Mouse (Mus musculus): ENCODE results near the gene Zbtb20. TPM values are rescaled to one million over a fixed set of nuclear protein-coding genes. Genes with fewer than 3 reads are reported as not detected.

Zbtb20 gene
- polyA plus RNA-seq, 1 experiment from 2014 or later = 47.6 TPM

- Histone ChIP-seq H3K36me3 (no peaks in the 10 kb centered on the region), H3K27me3 (no peaks in the 10 kb centered on the region), H3K27ac (no peak overlapping the region), H3K9ac (no peak overlapping the region), H3K4me1 (replicated peaks) (peaks cover 5% of the 10 kb centered on the region; the same call in 1 of the 2 replicates), H3K4me3 (no peak overlapping the region), H3K9me3 (replicated peaks) (no peaks in the 10 kb centered on the region), H3K4me2 (no peak overlapping the region)
- 64% methylated on average over 6 of the region's 6 CpGs for whole genome bisulfite sequencing
- ATAC-seq (replicated peaks; ENCODE audit: insufficient number of reproducible peaks, insufficient read depth, low FRiP score, low read depth) = no peak
Measured at GRCm38 (mm10) chr16:43130583-43130982, 254.9 kb downstream of the Zbtb20 start.

GRCm38 (mm10) chr16:43131077-43131476 is 255.4 kb downstream of the Zbtb20 start:
- no peak overlapping the region for H3K4me2 ChIP-seq
- no peak for ATAC-seq (replicated peaks; ENCODE audit: insufficient number of reproducible peaks, insufficient read depth, low FRiP score, low read depth)
- no peak overlapping the region for H3K27ac ChIP-seq
- H3K4me1 ChIP-seq (replicated peaks) = peaks cover 5% of the 10 kb centered on the region; the same call in 1 of the 2 replicates
- H3K4me3 ChIP-seq = no peak overlapping the region
- no peaks in the 10 kb centered on the region for H3K27me3 ChIP-seq
- H3K36me3 ChIP-seq = no peaks in the 10 kb centered on the region
- H3K9ac ChIP-seq = no peak overlapping the region
- no peaks in the 10 kb centered on the region for H3K9me3 ChIP-seq (replicated peaks)

GRCm38 (mm10) chr16:43168506-43168905 is 292.8 kb downstream of the Zbtb20 start:
- Histone ChIP-seq H3K9me3 (replicated peaks) (no peaks in the 10 kb centered on the region), H3K27ac (no peak overlapping the region), H3K4me2 (no peak overlapping the region), H3K4me1 (replicated peaks) (no peaks in the 10 kb centered on the region), H3K9ac (no peak overlapping the region), H3K27me3 (no peaks in the 10 kb centered on the region), H3K4me3 (no peak overlapping the region), H3K36me3 (no peaks in the 10 kb centered on the region)
- no peak for ATAC-seq (replicated peaks; ENCODE audit: insufficient number of reproducible peaks, insufficient read depth, low FRiP score, low read depth)
- 69% methylated on average over 4 of the region's 4 CpGs for WGBS

GRCm38 (mm10) chr16:43169273-43169905 is 293.7 kb downstream of the Zbtb20 start:
- no peaks in the 10 kb centered on the region for H3K27me3 ChIP-seq
- H3K9ac ChIP-seq = no peak overlapping the region
- ATAC-seq (replicated peaks; ENCODE audit: insufficient number of reproducible peaks, insufficient read depth, low FRiP score, low read depth) = no peak
- H3K4me1 ChIP-seq (replicated peaks) = no peaks in the 10 kb centered on the region
- no peak overlapping the region for H3K27ac ChIP-seq
- no peak overlapping the region for H3K4me3 ChIP-seq
- H3K36me3 ChIP-seq = no peaks in the 10 kb centered on the region
- no peaks in the 10 kb centered on the region for H3K9me3 ChIP-seq (replicated peaks)
- 88% methylated on average over 2 of the region's 2 CpGs for WGBS
- H3K4me2 ChIP-seq = no peak overlapping the region

- no peaks in the 10 kb centered on the region for H3K36me3 ChIP-seq
- no peaks in the 10 kb centered on the region for H3K4me1 ChIP-seq (replicated peaks)
- no peaks in the 10 kb centered on the region for H3K9me3 ChIP-seq (replicated peaks)
- no peak overlapping the region for H3K9ac ChIP-seq
- no peaks in the 10 kb centered on the region for H3K27me3 ChIP-seq
- no peak overlapping the region for H3K4me2 ChIP-seq
- ATAC-seq (replicated peaks; ENCODE audit: insufficient number of reproducible peaks, insufficient read depth, low FRiP score, low read depth) = no peak
- WGBS = 76% methylated on average over 2 of the region's 2 CpGs
- no peak overlapping the region for H3K27ac ChIP-seq
- H3K4me3 ChIP-seq = no peak overlapping the region
Measured at GRCm38 (mm10) chr16:43172139-43172538, 296.5 kb downstream of the Zbtb20 start.

GRCm38 (mm10) chr16:43172912-43173311 is 297.2 kb downstream of the Zbtb20 start:
- no peaks in the 10 kb centered on the region for H3K9me3 ChIP-seq (replicated peaks)
- WGBS = 75% methylated on average over 1 of the region's 1 CpGs
- ATAC-seq (replicated peaks; ENCODE audit: insufficient number of reproducible peaks, insufficient read depth, low FRiP score, low read depth) = no peak

GRCm38 (mm10) chr16:43174815-43175214 is 299.1 kb downstream of the Zbtb20 start:
- Histone ChIP-seq H3K27ac (no peak overlapping the region), H3K4me3 (no peak overlapping the region), H3K4me2 (no peak overlapping the region), H3K27me3 (no peaks in the 10 kb centered on the region), H3K9ac (no peak overlapping the region), H3K36me3 (no peaks in the 10 kb centered on the region), H3K4me1 (replicated peaks) (no peaks in the 10 kb centered on the region), H3K9me3 (replicated peaks) (no peaks in the 10 kb centered on the region)
- 77% methylated on average over 2 of the region's 2 CpGs for WGBS
- no peak for ATAC-seq (replicated peaks; ENCODE audit: insufficient number of reproducible peaks, insufficient read depth, low FRiP score, low read depth)

More at GRCm38 (mm10) chr16:43172912-43173311, 297.2 kb downstream of the Zbtb20 start:
- no peak overlapping the region for H3K4me2 ChIP-seq
- no peak overlapping the region for H3K27ac ChIP-seq
- no peaks in the 10 kb centered on the region for H3K4me1 ChIP-seq (replicated peaks)
- no peak overlapping the region for H3K9ac ChIP-seq
- H3K36me3 ChIP-seq = no peaks in the 10 kb centered on the region
- no peaks in the 10 kb centered on the region for H3K27me3 ChIP-seq
- no peak overlapping the region for H3K4me3 ChIP-seq

- no peaks in the 10 kb centered on the region for H3K4me1 ChIP-seq (replicated peaks)
- H3K9ac ChIP-seq = no peak overlapping the region
- H3K9me3 ChIP-seq (replicated peaks) = no peaks in the 10 kb centered on the region
- no peak for ATAC-seq (replicated peaks; ENCODE audit: insufficient number of reproducible peaks, insufficient read depth, low FRiP score, low read depth)
- no peaks in the 10 kb centered on the region for H3K27me3 ChIP-seq
- H3K4me2 ChIP-seq = no peak overlapping the region
- no peaks in the 10 kb centered on the region for H3K36me3 ChIP-seq
- no peak overlapping the region for H3K4me3 ChIP-seq
- no peak overlapping the region for H3K27ac ChIP-seq
- 91% methylated on average over 1 of the region's 1 CpGs for WGBS
Measured at GRCm38 (mm10) chr16:43181038-43181437, 305.4 kb downstream of the Zbtb20 start.

- Histone ChIP-seq H3K9me3 (replicated peaks) (no peaks in the 10 kb centered on the region), H3K9ac (no peak overlapping the region), H3K27me3 (no peaks in the 10 kb centered on the region), H3K27ac (no peak overlapping the region), H3K36me3 (no peaks in the 10 kb centered on the region), H3K4me2 (no peak overlapping the region), H3K4me3 (no peak overlapping the region), H3K4me1 (replicated peaks) (no peaks in the 10 kb centered on the region; the same call in 1 of the 2 replicates)
- ATAC-seq (replicated peaks; ENCODE audit: insufficient number of reproducible peaks, insufficient read depth, low FRiP score, low read depth) = no peak
- 97% methylated on average over 1 of the region's 1 CpGs for WGBS
Measured at GRCm38 (mm10) chr16:43190390-43190789, 314.7 kb downstream of the Zbtb20 start.

GRCm38 (mm10) chr16:43191060-43191850 is 315.6 kb downstream of the Zbtb20 start:
- Histone ChIP-seq H3K9ac (no peak overlapping the region), H3K4me3 (no peak overlapping the region), H3K4me1 (replicated peaks) (no peaks in the 10 kb centered on the region; the same call in 1 of the 2 replicates), H3K9me3 (replicated peaks) (no peaks in the 10 kb centered on the region), H3K4me2 (no peak overlapping the region), H3K27ac (no peak overlapping the region), H3K27me3 (no peaks in the 10 kb centered on the region), H3K36me3 (no peaks in the 10 kb centered on the region)
- WGBS = 88% methylated on average over 9 of the region's 9 CpGs
- no peak for ATAC-seq (replicated peaks; ENCODE audit: insufficient number of reproducible peaks, insufficient read depth, low FRiP score, low read depth)

- Histone ChIP-seq H3K4me1 (replicated peaks) (no peaks in the 10 kb centered on the region; the same call in 1 of the 2 replicates), H3K9ac (no peak overlapping the region), H3K27me3 (no peaks in the 10 kb centered on the region), H3K9me3 (replicated peaks) (no peaks in the 10 kb centered on the region), H3K27ac (no peak overlapping the region), H3K36me3 (no peaks in the 10 kb centered on the region), H3K4me3 (no peak overlapping the region), H3K4me2 (no peak overlapping the region)
- WGBS = 85% methylated on average over 6 of the region's 6 CpGs
- no peak for ATAC-seq (replicated peaks; ENCODE audit: insufficient number of reproducible peaks, insufficient read depth, low FRiP score, low read depth)
Measured at GRCm38 (mm10) chr16:43193631-43194239, 318.1 kb downstream of the Zbtb20 start.

Measured in heart, embryonic 15.5 days (tissue).